Mouse (Mus musculus) erythroblast, embryonic 14.5 days (primary cell): Measurements from ENCODE around the gene BC107364. TPM values are rescaled to one million over a fixed set of nuclear protein-coding genes. Genes with fewer than 3 reads are reported as not detected.
A peak's percentile ranks its signal among the peaks of the same experiment; 100 is the strongest.
"Not testable (repeated sequence)": the region's sequence is repeated elsewhere in the genome, so short reads cannot be mapped to it uniquely, and the experiment has no call there.

Source experiments
- H3K27me3 ChIP-seq: 2 replicates; pipeline ENCODE4 v1.6.1; 2012; ENCODE audit warnings: inconsistent platforms; ENCODE audit not compliant: control insufficient read depth
- H3K36me3 ChIP-seq: 2 replicates; pipeline ENCODE4 v1.6.1; 2012; ENCODE audit warnings: mild to moderate bottlenecking, inconsistent platforms; ENCODE audit not compliant: control insufficient read depth
- H3K4me1 ChIP-seq: 2 replicates; pipeline ENCODE4 v1.6.1; 2012; ENCODE audit warnings: inconsistent platforms; ENCODE audit not compliant: control insufficient read depth
- H3K4me3 ChIP-seq: replicated peaks from 2 replicates; pipeline ENCODE3; 2012; ENCODE audit warnings: moderate library complexity, mild to moderate bottlenecking, inconsistent platforms
- H3K9me3 ChIP-seq: 2 replicates; pipeline ENCODE4 v1.6.1; 2012; ENCODE audit warnings: low read length, inconsistent platforms, mixed read lengths; ENCODE audit not compliant: control insufficient read depth
- GATA1 ChIP-seq: IDR thresholded peaks from 2 replicates; pipeline ENCODE4 v1.6.1; 2012; ENCODE audit warnings: low read length, inconsistent platforms, mixed read lengths
- TAL1 ChIP-seq: IDR thresholded peaks from 3 replicates; pipeline ENCODE4 v1.6.1; 2012; ENCODE audit warnings: low read length, inconsistent platforms, mixed read lengths
- polyA plus RNA-seq: library from polyadenylated mRNA; stranded (reverse); fragments of >175 nt; gene quantifications from 2 replicates; pipeline ENCODE4 v1.2.3, GENCODE M21; 2012

The BC107364 gene
- polyA plus RNA-seq, 1 experiment = not detected

DNA sequence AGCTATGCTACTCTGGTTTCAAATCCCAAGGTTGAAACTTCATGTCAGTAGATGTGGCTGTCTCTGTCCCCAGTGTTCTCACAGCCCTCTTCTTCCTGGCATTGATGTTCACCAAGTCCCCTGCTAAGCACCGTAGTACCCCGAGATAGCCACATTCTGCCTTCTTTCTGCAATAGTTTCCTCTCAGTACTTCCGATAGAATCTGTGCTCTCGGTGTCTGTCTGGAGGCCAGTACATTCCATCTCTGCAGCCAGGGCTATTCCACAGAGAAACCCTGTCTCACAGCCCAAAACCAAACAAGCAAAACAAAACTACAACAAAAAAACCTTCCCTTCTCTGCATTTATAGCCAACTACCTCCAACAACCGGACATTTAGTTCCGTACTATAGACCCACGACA, 44.1 kb upstream of the BC107364 start:
- no peaks in the 10 kb centered on the region for H3K36me3 ChIP-seq
- TF ChIP-seq GATA1 (no peak), TAL1 (no peak)
- no peak overlapping the region for H3K4me3 ChIP-seq
- H3K9me3 ChIP-seq = no peaks in the 10 kb centered on the region
- H3K27me3 ChIP-seq = no peaks in the 10 kb centered on the region
- peaks cover 52% of the 10 kb centered on the region for H3K4me1 ChIP-seq

GRCm38 (mm10) chr3:96495490-96496210, 43.5 kb upstream of the BC107364 start:
- no peak for TF ChIP-seq GATA1
- TF ChIP-seq TAL1 = no peak
- peaks cover 49% of the 10 kb centered on the region for H3K4me1 ChIP-seq
- H3K9me3 ChIP-seq = no peaks in the 10 kb centered on the region
- no peaks in the 10 kb centered on the region for H3K27me3 ChIP-seq
- H3K36me3 ChIP-seq = no peaks in the 10 kb centered on the region
- H3K4me3 ChIP-seq = no peak overlapping the region

DNA sequence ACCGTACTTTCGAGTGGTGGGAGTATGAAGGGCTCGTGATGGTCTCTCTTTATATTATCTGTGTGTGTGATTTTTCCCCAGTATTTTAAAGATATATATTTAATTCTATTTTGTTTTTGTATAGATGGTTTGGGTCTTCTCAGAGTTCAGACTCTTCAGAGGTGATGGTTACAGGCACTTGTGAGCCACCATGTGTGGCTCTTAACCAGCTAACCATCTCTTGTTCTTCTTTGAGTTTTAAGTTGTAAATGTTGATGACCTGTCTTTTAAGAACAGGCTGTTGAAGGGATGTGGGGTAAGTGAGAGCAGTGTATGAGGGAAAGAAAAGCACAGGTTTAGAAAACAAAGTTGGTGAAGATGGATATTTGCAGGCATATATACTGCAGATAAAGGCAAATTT, 42.8 kb upstream of the BC107364 start:
- Histone ChIP-seq H3K9me3 (no peaks in the 10 kb centered on the region), H3K36me3 (no peaks in the 10 kb centered on the region), H3K4me1 (peaks cover 44% of the 10 kb centered on the region), H3K27me3 (no peaks in the 10 kb centered on the region), H3K4me3 (no peak overlapping the region)
- TF ChIP-seq TAL1 (no peak), GATA1 (no peak)

GRCm38 (mm10) chr3:96494456-96494855, 42.4 kb upstream of the BC107364 start:
- not testable (repeated sequence) for H3K9me3 ChIP-seq, H3K27me3 ChIP-seq, H3K4me3 ChIP-seq, H3K36me3 ChIP-seq
- peaks cover 40% of the 10 kb centered on the region for H3K4me1 ChIP-seq

DNA sequence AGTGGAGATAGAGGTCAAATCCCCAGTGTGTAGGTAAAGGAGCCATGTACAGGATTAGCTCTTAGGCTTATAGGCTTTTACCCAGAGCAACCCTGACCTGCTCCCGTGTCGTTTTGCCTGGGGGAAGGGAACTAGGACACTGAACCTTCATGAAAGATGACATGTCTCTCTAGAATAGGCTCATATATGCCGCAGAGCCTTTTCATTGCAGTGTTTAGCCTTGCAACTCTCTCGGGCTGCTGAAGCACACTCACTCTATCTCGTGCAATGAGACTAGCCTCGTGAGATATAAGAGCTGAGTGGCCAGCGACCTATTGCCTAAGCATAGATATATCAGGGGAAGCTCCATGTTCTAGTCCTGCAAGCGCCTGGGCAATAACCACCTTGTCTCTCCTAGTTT, 37.5 kb upstream of the BC107364 start:
- H3K27me3 ChIP-seq, H3K9me3 ChIP-seq, H3K4me3 ChIP-seq, H3K36me3 ChIP-seq: not testable (repeated sequence)
- peaks cover 16% of the 10 kb centered on the region for H3K4me1 ChIP-seq

- H3K4me3 ChIP-seq = peak overlapping the region; percentile 55
Measured at GRCm38 (mm10) chr3:96488907-96489629, 37.0 kb upstream of the BC107364 start.

GRCm38 (mm10) chr3:96488290-96488906, 36.3 kb upstream of the BC107364 start:
- not testable (repeated sequence) for H3K27me3 ChIP-seq, H3K36me3 ChIP-seq, H3K9me3 ChIP-seq
- peak overlapping the region; percentile 68 for H3K4me3 ChIP-seq
- peaks cover 16% of the 10 kb centered on the region for H3K4me1 ChIP-seq

More at GRCm38 (mm10) chr3:96488907-96489629, 37.0 kb upstream of the BC107364 start:
- H3K36me3 ChIP-seq, H3K27me3 ChIP-seq, H3K9me3 ChIP-seq: not testable (repeated sequence)
- peaks cover 16% of the 10 kb centered on the region for H3K4me1 ChIP-seq

DNA sequence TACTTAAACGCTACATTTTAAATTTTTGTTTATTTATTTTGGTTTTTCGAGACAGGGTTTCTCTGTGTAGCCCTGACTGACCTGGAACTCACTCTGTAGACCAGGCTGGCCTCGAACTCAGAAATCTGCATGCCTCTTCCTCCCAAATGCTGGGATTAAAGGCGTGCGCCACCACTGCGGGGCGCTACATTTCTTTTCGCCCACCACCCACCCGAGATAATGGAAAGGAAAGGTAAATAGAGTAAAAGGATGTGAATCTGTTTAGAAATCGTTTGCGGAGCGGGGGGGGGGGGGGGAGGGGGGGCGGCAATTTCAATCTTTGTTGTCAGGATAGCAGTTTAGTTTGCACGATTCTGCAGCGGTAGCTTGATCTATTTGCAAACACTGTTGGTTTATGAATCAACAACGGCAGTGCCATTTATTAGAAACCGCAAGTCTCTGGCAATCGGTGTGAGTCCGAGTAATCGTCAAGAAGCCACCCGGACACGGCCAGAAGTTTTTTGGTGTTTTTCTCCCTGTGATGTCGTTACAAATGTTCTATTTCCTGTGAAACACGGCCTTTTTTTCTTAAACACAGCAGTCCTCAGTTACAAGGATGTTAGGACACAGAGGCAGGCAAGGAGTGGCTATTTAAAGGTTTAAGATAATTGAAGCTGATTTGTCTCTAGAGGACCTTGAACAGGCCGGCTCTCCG, 35.6 kb upstream of the BC107364 start:
- Histone ChIP-seq H3K27me3 (peaks cover 5% of the 10 kb centered on the region; the same call in 1 of the 2 replicates), H3K9me3 (no peaks in the 10 kb centered on the region), H3K36me3 (no peaks in the 10 kb centered on the region), H3K4me3 (peak overlapping the region; percentile 68), H3K4me1 (peaks cover 16% of the 10 kb centered on the region)
- no peak for TF ChIP-seq TAL1
- no peak for TF ChIP-seq GATA1

- not testable (repeated sequence) for H3K27me3 ChIP-seq, H3K36me3 ChIP-seq, H3K9me3 ChIP-seq
- Histone ChIP-seq H3K4me3 (peak overlapping the region; percentile 68), H3K4me1 (peaks cover 16% of the 10 kb centered on the region)
Measured at GRCm38 (mm10) chr3:96486828-96487559, 34.9 kb upstream of the BC107364 start.

GRCm38 (mm10) chr3:96486064-96486827, 34.1 kb upstream of the BC107364 start:
- not testable (repeated sequence) for H3K4me3 ChIP-seq, H3K27me3 ChIP-seq, H3K9me3 ChIP-seq, H3K36me3 ChIP-seq
- peaks cover 16% of the 10 kb centered on the region for H3K4me1 ChIP-seq
